Mouse (Mus musculus) heart, embryonic 13.5 days (tissue): ENCODE results near the gene Chrna1. TPM values are rescaled to one million over a fixed set of nuclear protein-coding genes. Genes with fewer than 3 reads are reported as not detected.

Experiments
- ATAC-seq: fragments of 200-750 bp; cut with Nextera tagmentation; 2 replicates; pipeline ENCODE4 v1.8.0; 2017; ENCODE audit warnings: moderate TSS enrichment; ENCODE audit not compliant: insufficient number of reproducible peaks, low FRiP score, low TSS enrichment; ENCODE audit errors: extremely low read depth
- H3K27ac ChIP-seq: fragments of 300-500 bp; sonication (generic); replicated peaks from 2 replicates; pipeline ENCODE4 v1.5.1; 2015; ENCODE audit warnings: moderate library complexity, mild to moderate bottlenecking, inconsistent platforms
- H3K27me3 ChIP-seq: fragments of 300-500 bp; sonication (generic); replicated peaks from 2 replicates; pipeline ENCODE4 v1.6.1; 2015; ENCODE audit warnings: mild to moderate bottlenecking, inconsistent platforms
- H3K36me3 ChIP-seq: fragments of 300-500 bp; sonication (generic); 2 replicates; pipeline ENCODE4 v1.6.1; 2015; ENCODE audit warnings: mild to moderate bottlenecking, inconsistent platforms
- H3K4me1 ChIP-seq: fragments of 300-500 bp; sonication (generic); 2 replicates; pipeline ENCODE4 v1.6.1; 2015; ENCODE audit warnings: inconsistent platforms
- H3K4me2 ChIP-seq: fragments of 300-500 bp; sonication (generic); 2 replicates; pipeline ENCODE4 v1.6.1; 2015; ENCODE audit warnings: inconsistent platforms, mild to moderate bottlenecking, moderate library complexity
- H3K4me3 ChIP-seq: fragments of 300-500 bp; sonication (generic); 2 replicates; pipeline ENCODE4 v1.5.1; 2015; ENCODE audit warnings: moderate library complexity, mild to moderate bottlenecking, inconsistent platforms
- H3K9ac ChIP-seq: fragments of 300-500 bp; sonication (generic); 2 replicates; pipeline ENCODE4 v1.6.1; 2015; ENCODE audit warnings: inconsistent platforms, mild to moderate bottlenecking, moderate library complexity
- H3K9me3 ChIP-seq: fragments of 300-500 bp; sonication (generic); 2 replicates; pipeline ENCODE4 v1.6.1; 2016; ENCODE audit warnings: inconsistent platforms
- WGBS: fragments of 180-500 bp; shearing (Covaris S2); methylation state at CpG from one replicate; pipeline ENCODE4 v1.1.7; 2015; ENCODE audit warnings: mixed read lengths; 5-methylcytosine and 5-hydroxymethylcytosine counted together
- polyA plus RNA-seq: library from polyadenylated mRNA; unstranded; fragments of >200 nt; fragmentation: Nextera tagmentation; extraction: Ambion mirVana; gene quantifications from 2 replicates; pipeline ENCODE4 v1.2.1, GENCODE M21; 2015

Gene Chrna1
- polyA plus RNA-seq, 1 experiment from 2014 or later, result 0.15 TPM

DNA sequence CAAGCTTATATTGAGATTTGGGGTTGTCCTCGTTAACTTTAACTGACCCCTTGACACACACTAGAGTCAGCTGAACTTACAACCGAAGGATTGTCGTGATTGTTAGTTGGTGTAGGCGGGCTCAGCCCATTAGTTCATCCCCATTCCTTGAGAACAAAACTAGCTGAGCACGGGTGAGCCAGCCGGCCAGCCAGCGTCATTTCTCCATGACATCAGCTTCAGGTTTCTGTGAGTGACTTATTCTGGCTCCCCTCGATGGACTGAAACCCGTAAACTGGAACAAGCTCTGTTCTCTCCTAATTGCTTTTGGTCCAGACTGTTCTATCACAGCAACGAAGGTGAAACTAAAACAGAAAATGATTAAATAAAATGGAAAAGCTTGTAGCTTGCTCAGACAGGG, 45.4 kb downstream of the Chrna1 start:
- Histone ChIP-seq H3K27ac (no peak overlapping the region), H3K9me3 (no peaks in the 10 kb centered on the region), H3K4me3 (no peak overlapping the region), H3K36me3 (no peaks in the 10 kb centered on the region), H3K27me3 (no peaks in the 10 kb centered on the region), H3K4me1 (peaks cover 7% of the 10 kb centered on the region; the same call in 1 of the 2 replicates), H3K4me2 (no peak overlapping the region), H3K9ac (no peak overlapping the region)
- 75% methylated on average over 10 of the region's 10 CpGs for WGBS
- ATAC-seq, result no peak

DNA sequence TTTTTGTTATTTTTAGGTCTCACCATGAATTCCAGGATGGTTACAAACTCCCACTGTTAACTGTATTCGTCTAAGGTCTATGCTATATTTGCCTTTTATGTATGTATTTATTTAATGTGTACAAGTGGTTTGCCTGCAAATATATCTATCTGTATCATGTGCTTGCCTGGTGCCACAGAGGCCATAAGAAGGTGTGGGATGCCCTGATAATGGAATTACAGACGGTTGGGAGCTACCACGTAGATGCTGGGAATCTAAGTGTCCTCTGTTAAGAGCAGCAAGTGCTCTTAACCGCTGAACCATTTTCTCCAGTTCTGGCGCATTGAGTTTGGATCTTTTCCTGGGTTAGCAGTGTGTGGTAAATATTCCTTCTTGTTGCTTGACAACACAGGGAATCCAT, 49.7 kb downstream of the Chrna1 start:
- ATAC-seq, result no peak
- Histone ChIP-seq H3K4me2 (no peak overlapping the region), H3K9ac (no peak overlapping the region), H3K27ac (no peak overlapping the region), H3K36me3 (no peaks in the 10 kb centered on the region), H3K4me3 (no peak overlapping the region), H3K9me3 (no peaks in the 10 kb centered on the region), H3K27me3 (no peaks in the 10 kb centered on the region), H3K4me1 (peaks cover 24% of the 10 kb centered on the region)
- 66% methylated on average over 5 of the region's 5 CpGs for WGBS

DNA sequence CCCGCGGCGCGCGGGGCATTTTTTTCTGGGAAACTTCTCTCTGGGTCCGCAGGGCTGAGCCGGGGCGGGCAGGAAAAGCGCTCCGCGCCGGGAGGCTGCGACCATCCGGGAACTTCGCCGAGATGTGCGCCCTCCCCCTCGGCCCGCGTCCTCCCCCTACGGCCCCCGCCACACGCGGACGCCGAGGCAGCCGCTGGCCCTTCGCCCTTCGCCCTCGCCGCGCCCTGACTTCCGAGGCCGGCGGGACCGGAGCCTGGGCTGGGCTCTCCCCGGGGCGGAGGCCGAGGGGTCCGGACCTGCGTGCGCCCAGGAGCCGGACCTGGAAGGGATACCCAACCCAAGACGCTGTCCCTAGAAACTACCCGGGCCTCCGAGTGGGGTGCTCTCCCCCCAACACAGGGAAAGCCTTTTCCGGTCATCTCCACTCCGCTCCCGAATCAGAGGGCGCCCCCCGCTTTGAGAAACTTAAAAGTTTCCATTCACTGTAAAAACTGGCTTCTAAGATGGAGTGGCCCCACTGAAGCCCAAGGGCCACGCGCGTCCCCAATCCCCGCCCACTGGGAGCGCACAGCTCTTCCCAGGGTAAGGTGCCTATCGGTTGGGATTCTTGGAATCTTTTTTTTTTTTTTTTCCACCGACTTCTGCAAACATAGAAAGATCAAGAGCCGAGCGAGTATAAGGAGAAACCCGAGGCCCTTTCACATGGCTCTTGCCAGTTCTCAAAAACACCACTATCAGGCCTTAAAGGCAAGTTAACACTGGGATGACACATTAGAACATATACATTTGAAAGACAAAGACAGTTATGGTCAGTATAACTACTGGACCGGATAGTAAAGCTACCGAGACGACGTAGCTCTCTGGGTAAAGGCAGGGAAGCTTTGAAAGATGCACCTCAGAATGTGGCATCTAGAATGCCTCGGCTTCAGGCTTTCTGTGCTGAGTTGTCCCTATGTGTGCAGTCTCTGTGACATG, 50.5 kb downstream of the Chrna1 start, which contains the start of gene Wipf1:
Gene Wipf1, minus strand, starts transcription at position 379 of the 975 bp plus-strand sequence.
- 3% methylated on average over 66 of the region's 66 CpGs for WGBS
- H3K27ac ChIP-seq, result peak within 1 kb of the TSS; percentile 81
- ATAC-seq, result peak; percentile 61; the same call in 1 of the 2 replicates
- peak within 1 kb of the TSS; percentile 94 for H3K4me2 ChIP-seq
- H3K4me3 ChIP-seq, result peak within 1 kb of the TSS; percentile 91
- H3K27me3 ChIP-seq, result no peaks in the 10 kb centered on the region
- H3K9ac ChIP-seq, result peak within 1 kb of the TSS; percentile 97
- H3K9me3 ChIP-seq, result no peaks in the 10 kb centered on the region
- peaks cover 24% of the 10 kb centered on the region for H3K4me1 ChIP-seq
- H3K36me3 ChIP-seq, result no peaks in the 10 kb centered on the region

DNA sequence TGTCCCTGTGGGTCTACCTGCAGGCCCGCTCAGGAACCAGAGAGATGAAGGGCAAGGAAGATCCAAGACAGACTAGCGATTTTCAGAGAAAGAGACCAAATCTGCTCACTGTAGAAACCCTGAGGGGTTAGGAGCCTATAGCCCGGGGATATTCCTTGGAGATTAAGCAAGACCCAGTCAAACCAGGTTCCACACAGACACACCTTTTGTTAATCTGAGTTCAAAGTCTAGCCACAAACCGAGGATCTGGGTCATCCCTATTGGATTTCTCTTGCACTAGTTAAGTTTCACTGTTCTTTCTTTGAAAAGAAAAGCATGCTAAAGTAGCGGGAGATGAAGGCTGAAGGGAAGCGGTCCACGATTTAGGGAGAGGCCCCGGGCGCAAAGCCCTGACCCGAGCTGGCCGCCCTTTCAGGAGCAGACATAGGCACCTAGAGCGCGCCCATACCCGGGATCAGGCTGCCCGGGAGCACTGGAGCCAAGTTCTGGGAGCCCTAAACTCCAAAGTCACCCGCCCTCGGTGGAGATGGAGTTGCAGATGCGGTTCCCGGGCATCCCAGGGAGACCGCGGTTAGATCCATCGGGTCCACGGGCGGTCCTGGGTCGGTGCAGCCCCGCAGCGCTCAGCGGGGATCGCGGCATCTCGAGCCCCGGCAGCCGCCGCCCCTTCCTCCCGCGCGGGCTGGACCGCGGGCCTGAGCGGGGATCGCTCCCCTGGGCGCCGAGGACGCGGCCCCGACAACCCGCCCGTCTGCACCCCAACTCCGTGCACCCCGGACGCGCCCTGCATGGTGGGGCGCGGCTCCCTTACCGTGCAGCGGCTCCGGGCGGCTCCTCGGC, 51.4 kb downstream of the Chrna1 start:
- H3K4me1 ChIP-seq, result peaks cover 24% of the 10 kb centered on the region
- no peaks in the 10 kb centered on the region for H3K36me3 ChIP-seq
- peak overlapping the region; percentile 91 for H3K4me3 ChIP-seq
- peak overlapping the region; percentile 81 for H3K27ac ChIP-seq
- WGBS, result 3% methylated on average over 59 of the region's 59 CpGs
- H3K9ac ChIP-seq, result peak overlapping the region; percentile 97
- ATAC-seq, result no peak
- no peaks in the 10 kb centered on the region for H3K27me3 ChIP-seq
- peak overlapping the region; percentile 94 for H3K4me2 ChIP-seq
- H3K9me3 ChIP-seq, result no peaks in the 10 kb centered on the region

DNA sequence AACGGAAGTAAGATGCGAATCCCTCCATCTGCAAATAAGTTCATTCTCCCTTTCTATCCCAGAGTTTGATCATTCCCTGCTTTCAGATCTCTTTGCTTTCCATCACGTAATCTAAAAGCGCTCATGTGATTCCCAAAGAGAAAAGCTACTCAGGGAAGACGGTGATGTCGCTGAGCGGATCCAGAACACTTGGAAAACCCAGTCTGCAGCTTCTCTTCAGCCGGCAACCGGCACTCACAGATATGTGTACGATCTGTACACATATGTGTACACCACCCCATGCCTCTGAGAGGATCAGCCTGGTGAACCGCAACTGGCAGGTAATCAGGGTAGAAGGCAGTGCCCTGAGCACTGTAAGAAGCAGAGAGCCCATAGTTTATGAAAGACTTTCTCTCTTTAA, 52.2 kb downstream of the Chrna1 start:
- peak overlapping the region; percentile 91 for H3K4me3 ChIP-seq
- H3K27ac ChIP-seq, result no peak overlapping the region
- 74% methylated on average over 11 of the region's 11 CpGs for WGBS
- H3K4me1 ChIP-seq, result peaks cover 30% of the 10 kb centered on the region
- no peak for ATAC-seq
- H3K9ac ChIP-seq, result peak overlapping the region; percentile 55
- no peaks in the 10 kb centered on the region for H3K36me3 ChIP-seq
- H3K27me3 ChIP-seq, result no peaks in the 10 kb centered on the region
- H3K4me2 ChIP-seq, result peak overlapping the region; percentile 94
- no peaks in the 10 kb centered on the region for H3K9me3 ChIP-seq

DNA sequence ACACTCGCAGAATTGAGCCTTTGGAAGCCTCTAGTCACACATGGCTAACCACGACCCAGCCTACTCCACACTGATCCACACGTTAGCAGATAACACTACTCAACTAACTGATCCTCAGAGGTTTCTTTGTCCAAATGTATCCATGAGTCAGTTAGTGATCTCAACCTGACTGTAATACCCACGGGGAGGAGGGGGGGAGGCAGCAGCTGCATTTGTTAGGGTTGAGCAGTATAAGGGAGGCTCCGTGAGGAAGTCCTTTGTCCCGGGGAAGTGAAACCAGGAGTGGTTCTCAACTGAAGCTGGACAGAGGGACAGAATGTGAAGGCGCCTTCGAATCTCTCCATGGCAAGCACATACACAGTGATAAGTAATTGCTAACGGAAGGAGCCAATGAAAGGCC, 53.4 kb downstream of the Chrna1 start:
- peaks cover 42% of the 10 kb centered on the region for H3K4me1 ChIP-seq
- H3K27ac ChIP-seq, result no peak overlapping the region
- peak overlapping the region; percentile 94; the same call in 1 of the 2 replicates for H3K4me2 ChIP-seq
- H3K4me3 ChIP-seq, result no peak overlapping the region
- 66% methylated on average over 9 of the region's 9 CpGs for WGBS
- ATAC-seq, result no peak
- no peak overlapping the region for H3K9ac ChIP-seq
- no peaks in the 10 kb centered on the region for H3K36me3 ChIP-seq
- H3K27me3 ChIP-seq, result no peaks in the 10 kb centered on the region
- no peaks in the 10 kb centered on the region for H3K9me3 ChIP-seq

DNA sequence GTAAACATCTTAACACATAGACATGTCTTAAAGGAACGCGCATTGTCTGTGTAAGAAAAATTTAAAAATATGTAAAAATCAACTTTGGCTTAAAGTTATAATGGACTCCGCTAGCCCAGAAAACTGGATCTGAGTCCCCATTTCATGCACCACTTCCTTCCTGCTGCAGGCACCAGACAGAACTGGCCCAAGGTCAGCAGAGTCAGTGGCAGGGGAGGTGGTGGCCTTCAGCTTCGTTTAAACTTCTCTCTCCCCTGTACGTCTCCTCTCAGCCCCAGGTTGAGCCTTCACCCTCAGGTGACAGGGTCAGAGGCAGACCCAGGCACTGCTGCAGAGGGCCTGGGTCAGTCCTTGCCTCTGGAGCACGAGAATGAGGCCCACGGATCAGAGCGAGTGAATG, 57.2 kb downstream of the Chrna1 start:
- ATAC-seq, result no peak
- WGBS, result 50% methylated on average over 8 of the region's 8 CpGs
- H3K9me3 ChIP-seq, result no peaks in the 10 kb centered on the region
- no peak overlapping the region for H3K4me3 ChIP-seq
- H3K9ac ChIP-seq, result peak overlapping the region; percentile 58; the same call in 1 of the 2 replicates
- H3K4me2 ChIP-seq, result 0 out of 2 replicates have a peak overlapping the region, but pooled peaks have one; percentile 3
- H3K27me3 ChIP-seq, result no peaks in the 10 kb centered on the region
- peak overlapping the region; percentile 59 for H3K27ac ChIP-seq
- peaks cover 34% of the 10 kb centered on the region for H3K4me1 ChIP-seq
- H3K36me3 ChIP-seq, result no peaks in the 10 kb centered on the region

DNA sequence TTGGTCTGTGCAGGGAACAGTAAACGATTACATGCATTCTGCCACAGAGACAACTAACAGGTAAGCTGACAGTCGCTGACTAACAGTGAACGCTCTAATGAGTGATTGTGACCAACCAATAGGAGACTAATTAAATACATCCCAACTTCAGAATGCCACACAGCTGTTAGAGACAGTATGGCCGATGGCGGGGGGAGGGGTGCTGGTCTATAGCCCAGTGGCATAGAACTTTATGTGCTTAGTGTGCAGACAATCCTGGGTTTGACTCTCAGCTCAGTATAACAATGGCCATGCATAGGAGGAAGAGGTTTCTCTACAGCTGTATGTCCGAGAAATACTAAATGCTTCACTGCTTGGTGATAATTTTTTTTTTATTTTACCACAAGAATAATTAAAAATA, 57.8 kb downstream of the Chrna1 start:
- no peak overlapping the region for H3K4me2 ChIP-seq
- H3K27me3 ChIP-seq, result no peaks in the 10 kb centered on the region
- no peak overlapping the region for H3K27ac ChIP-seq
- no peak overlapping the region for H3K4me3 ChIP-seq
- H3K4me1 ChIP-seq, result peaks cover 30% of the 10 kb centered on the region
- no peaks in the 10 kb centered on the region for H3K36me3 ChIP-seq
- 74% methylated on average over 6 of the region's 6 CpGs for WGBS
- ATAC-seq, result no peak
- no peaks in the 10 kb centered on the region for H3K9me3 ChIP-seq
- no peak overlapping the region for H3K9ac ChIP-seq

DNA sequence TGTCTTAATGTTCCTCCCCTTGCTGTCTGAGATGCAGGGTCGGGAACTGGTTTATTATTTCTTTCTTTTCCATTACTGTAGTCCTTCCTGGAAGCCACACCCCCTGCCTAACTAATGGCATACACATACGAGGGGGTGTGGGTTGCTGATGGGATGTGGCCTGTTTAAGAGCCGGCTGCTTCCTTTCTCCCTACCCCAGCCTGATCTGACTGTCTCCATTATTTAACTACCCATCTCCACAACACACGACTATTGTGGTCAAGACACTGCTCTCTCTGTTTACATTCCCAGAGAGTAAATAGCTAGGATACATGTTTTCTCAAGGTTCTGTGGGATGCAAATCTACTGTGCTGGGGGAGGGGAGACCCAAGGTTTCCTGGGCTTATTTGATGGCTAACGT, 58.4 kb downstream of the Chrna1 start:
- no peak overlapping the region for H3K4me2 ChIP-seq
- no peak overlapping the region for H3K27ac ChIP-seq
- 37% methylated on average over 5 of the region's 5 CpGs for WGBS
- no peaks in the 10 kb centered on the region for H3K9me3 ChIP-seq
- H3K4me3 ChIP-seq, result no peak overlapping the region
- no peak overlapping the region for H3K9ac ChIP-seq
- H3K27me3 ChIP-seq, result no peaks in the 10 kb centered on the region
- H3K4me1 ChIP-seq, result peaks cover 24% of the 10 kb centered on the region
- no peak for ATAC-seq
- H3K36me3 ChIP-seq, result peaks cover 3% of the 10 kb centered on the region; the same call in 1 of the 2 replicates

DNA sequence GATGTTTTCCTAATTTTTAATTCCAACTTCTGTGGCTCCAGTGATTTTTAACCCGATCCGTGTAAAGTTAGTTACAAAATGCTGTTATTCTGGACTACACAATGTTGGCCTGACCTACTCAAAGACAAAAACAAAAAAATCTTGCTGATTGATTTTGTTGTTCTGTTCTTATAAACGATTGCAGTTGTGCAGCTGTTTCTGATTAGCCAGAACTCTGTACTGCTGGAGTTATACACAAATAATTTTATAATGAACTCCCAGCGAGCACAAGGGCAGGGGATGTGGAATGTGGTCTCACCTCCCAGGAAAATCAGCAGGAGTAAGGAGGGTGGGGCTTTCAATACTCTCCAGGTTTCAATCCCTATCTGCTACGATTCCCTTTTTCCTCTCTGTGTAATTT, 61.2 kb downstream of the Chrna1 start:
- Histone ChIP-seq H3K36me3 (peaks cover 5% of the 10 kb centered on the region; the same call in 1 of the 2 replicates), H3K4me2 (no peak overlapping the region), H3K27me3 (no peaks in the 10 kb centered on the region), H3K4me1 (peaks cover 21% of the 10 kb centered on the region), H3K9me3 (no peaks in the 10 kb centered on the region), H3K9ac (no peak overlapping the region), H3K27ac (no peak overlapping the region), H3K4me3 (no peak overlapping the region)
- ATAC-seq, result no peak
- 78% methylated on average over 5 of the region's 5 CpGs for WGBS

DNA sequence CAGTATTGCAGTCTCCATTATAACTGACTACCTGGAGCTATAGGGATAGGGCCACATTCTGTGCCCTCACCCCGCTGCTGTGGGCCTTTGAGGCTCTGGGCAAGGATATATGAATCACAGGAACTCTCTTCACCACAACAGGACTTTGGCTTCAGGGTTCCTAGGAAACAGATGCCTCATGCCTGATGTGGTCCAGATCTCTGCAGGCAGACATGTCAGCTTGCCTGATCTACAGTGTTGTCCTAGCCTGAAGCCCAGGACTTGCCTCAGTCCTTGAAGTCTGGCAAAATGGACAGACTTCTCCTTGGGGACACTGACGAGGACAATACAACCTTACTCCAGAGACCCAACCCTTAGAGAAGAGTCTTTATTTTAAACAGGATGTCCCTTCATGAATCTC, 61.8 kb downstream of the Chrna1 start:
- no peak overlapping the region for H3K27ac ChIP-seq
- peaks cover 18% of the 10 kb centered on the region for H3K4me1 ChIP-seq
- no peak overlapping the region for H3K4me2 ChIP-seq
- no peak overlapping the region for H3K4me3 ChIP-seq
- H3K27me3 ChIP-seq, result no peaks in the 10 kb centered on the region
- WGBS, result 81% methylated on average over 2 of the region's 2 CpGs
- H3K9ac ChIP-seq, result no peak overlapping the region
- no peak for ATAC-seq
- no peaks in the 10 kb centered on the region for H3K9me3 ChIP-seq
- peaks cover 5% of the 10 kb centered on the region; the same call in 1 of the 2 replicates for H3K36me3 ChIP-seq
